Mouse (Mus musculus) forebrain, postnatal 0 days (tissue): ENCODE data around the gene Sit1. TPM values are rescaled to one million over a fixed set of nuclear protein-coding genes. Genes with fewer than 3 reads are reported as not detected.

Source experiments
- ATAC-seq: fragments of 200-750 bp; cut with Nextera tagmentation; 2 replicates; pipeline ENCODE4 v1.8.0; 2017; ENCODE audit warnings: mild to moderate bottlenecking, moderate library complexity
- DNase-seq: peaks from one replicate; pipeline ENCODE4 v3.0.0-alpha.2; 2015
- H3K27ac ChIP-seq: fragments of 300-500 bp; sonication (generic); 2 replicates; pipeline ENCODE4 v1.5.1; 2014; ENCODE audit warnings: low read depth, mild to moderate bottlenecking, antibody characterized with exemption, low read length, moderate library complexity, mixed read lengths
- H3K27me3 ChIP-seq: fragments of 300-500 bp; sonication (generic); 2 replicates; pipeline ENCODE4 v1.6.1; 2014; ENCODE audit warnings: mild to moderate bottlenecking, low read length, mixed read lengths; ENCODE audit not compliant: insufficient read depth
- H3K36me3 ChIP-seq: fragments of 300-500 bp; sonication (generic); 2 replicates; pipeline ENCODE4 v1.6.1; 2014; ENCODE audit warnings: mild to moderate bottlenecking, moderate library complexity; ENCODE audit not compliant: insufficient read depth
- H3K4me1 ChIP-seq: fragments of 300-500 bp; sonication (generic); 2 replicates; pipeline ENCODE4 v1.6.1; 2014; ENCODE audit warnings: antibody characterized with exemption; ENCODE audit not compliant: insufficient read depth
- H3K4me2 ChIP-seq: fragments of 300-500 bp; sonication (generic); 2 replicates; pipeline ENCODE4 v1.6.1; 2014; ENCODE audit warnings: low read depth, mild to moderate bottlenecking, moderate library complexity
- H3K4me3 ChIP-seq: fragments of 300-500 bp; sonication (generic); 2 replicates; pipeline ENCODE4 v1.5.1; 2014; ENCODE audit warnings: low read depth, low read length, mixed read lengths
- H3K9ac ChIP-seq: fragments of 300-500 bp; sonication (generic); 2 replicates; pipeline ENCODE4 v1.6.1; 2014; ENCODE audit warnings: mild to moderate bottlenecking
- H3K9me3 ChIP-seq: fragments of 300-500 bp; sonication (generic); 2 replicates; pipeline ENCODE4 v1.6.1; 2016; ENCODE audit warnings: low read length
- CTCF ChIP-seq: sonication (generic); IDR thresholded peaks from 2 replicates; pipeline ENCODE4 v1.5.1; 2016; ENCODE audit warnings: antibody characterized with exemption, control low read depth, low read depth
- WGBS: fragments of 180-500 bp; shearing (Covaris S2); extraction: QIAGEN DNeasy Blood & Tissue Kit; methylation state at CpG from one replicate; pipeline ENCODE4 v1.1.7; 2014; 5-methylcytosine and 5-hydroxymethylcytosine counted together
- polyA plus RNA-seq: library from polyadenylated mRNA; unstranded; fragments of >200 nt; fragmentation: Nextera tagmentation; extraction: Ambion mirVana; gene quantifications from 2 replicates; pipeline ENCODE4 v1.2.1, GENCODE M21; 2015
- total RNA-seq: library from RNA; depleted of rRNA; stranded (reverse); fragments of >200 nt; gene quantifications from 2 replicates; pipeline ENCODE4 v1.2.3, GENCODE M21; 2014

The Sit1 gene
- total and polyA plus RNA-seq, 2 experiments from 2014 or later, result not detected

DNA sequence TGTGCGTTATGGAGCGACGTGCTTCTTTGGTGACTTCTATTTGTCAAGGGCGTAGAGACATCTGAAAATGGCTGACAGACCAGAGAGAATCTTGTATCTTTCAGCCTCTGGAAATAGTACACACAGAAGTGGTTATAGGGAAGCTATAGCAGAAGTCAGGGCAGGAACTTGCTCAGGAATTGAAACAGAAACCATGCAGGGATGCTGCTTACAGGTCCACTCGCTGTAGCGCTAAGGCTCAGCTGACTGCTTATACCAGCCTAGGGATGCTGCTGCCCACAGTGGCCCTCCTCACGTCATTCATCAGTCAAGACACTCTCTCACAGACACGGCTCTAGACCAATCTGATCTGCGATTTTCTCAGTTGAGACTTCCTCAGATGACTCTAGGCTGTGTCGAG lies 13.2 kb downstream of the Sit1 start:
- Histone ChIP-seq H3K27me3 (no peaks in the 10 kb centered on the region), H3K9ac (no peak overlapping the region), H3K27ac (no peak overlapping the region), H3K4me3 (no peak overlapping the region), H3K9me3 (no peaks in the 10 kb centered on the region), H3K4me2 (no peak overlapping the region), H3K4me1 (no peaks in the 10 kb centered on the region), H3K36me3 (no peaks in the 10 kb centered on the region)
- 92% methylated on average over 10 of the region's 10 CpGs for WGBS
- ATAC-seq (no peak), DNase-seq (no peak)
- no peak for TF ChIP-seq CTCF

DNA sequence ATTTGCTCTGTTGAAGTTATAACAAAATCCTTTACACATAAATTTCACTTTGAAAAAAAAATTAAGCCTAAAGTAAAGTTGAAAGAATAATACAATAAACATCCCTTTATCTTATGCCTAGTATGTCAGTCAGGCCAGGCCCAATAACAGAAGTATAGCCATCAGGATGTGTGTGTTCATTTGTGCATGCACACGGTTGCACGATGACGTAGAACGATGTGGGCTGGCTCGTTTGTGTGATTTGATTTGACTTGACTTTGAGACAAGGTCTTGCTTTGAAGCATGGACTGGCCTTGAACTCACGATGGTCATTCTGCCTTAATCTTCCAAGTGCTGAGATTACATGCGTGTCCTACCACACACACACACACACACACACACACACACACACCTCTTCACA lies 16.7 kb downstream of the Sit1 start:
- 88% methylated on average over 7 of the region's 7 CpGs for WGBS
- Histone ChIP-seq H3K36me3 (no peaks in the 10 kb centered on the region), H3K9ac (no peak overlapping the region), H3K27ac (no peak overlapping the region), H3K4me1 (no peaks in the 10 kb centered on the region), H3K4me3 (no peak overlapping the region), H3K9me3 (no peaks in the 10 kb centered on the region), H3K4me2 (no peak overlapping the region), H3K27me3 (no peaks in the 10 kb centered on the region)
- no peak for DNase-seq
- TF ChIP-seq CTCF, result no peak
- no peak for ATAC-seq

DNA sequence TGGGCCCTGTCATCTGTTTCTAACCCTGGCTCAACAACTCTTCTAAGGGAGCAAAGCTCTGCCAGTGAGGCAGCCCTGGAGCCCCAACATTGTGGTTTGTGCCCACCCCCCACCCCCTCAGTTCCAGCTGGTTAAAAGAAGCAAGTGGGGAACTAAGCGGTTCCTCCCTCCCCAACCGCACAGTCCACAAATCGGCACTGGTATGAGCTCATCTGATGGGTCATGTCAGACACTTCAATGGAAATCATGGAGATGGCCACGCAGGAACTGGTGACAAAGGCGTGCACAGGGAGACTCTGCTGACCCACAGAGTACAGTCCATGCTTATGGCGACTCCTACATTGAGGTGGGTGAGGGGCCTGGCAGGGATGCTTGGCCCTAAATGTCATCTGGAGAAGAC lies 17.6 kb downstream of the Sit1 start:
- H3K9me3 ChIP-seq, result no peaks in the 10 kb centered on the region
- H3K9ac ChIP-seq, result no peak overlapping the region
- WGBS, result 86% methylated on average over 6 of the region's 6 CpGs
- TF ChIP-seq CTCF, result no peak
- DNase-seq (no peak), ATAC-seq (no peak)
- no peak overlapping the region for H3K4me3 ChIP-seq
- no peaks in the 10 kb centered on the region for H3K4me1 ChIP-seq
- no peak overlapping the region for H3K4me2 ChIP-seq
- no peaks in the 10 kb centered on the region for H3K27me3 ChIP-seq
- no peaks in the 10 kb centered on the region for H3K36me3 ChIP-seq
- no peak overlapping the region for H3K27ac ChIP-seq

DNA sequence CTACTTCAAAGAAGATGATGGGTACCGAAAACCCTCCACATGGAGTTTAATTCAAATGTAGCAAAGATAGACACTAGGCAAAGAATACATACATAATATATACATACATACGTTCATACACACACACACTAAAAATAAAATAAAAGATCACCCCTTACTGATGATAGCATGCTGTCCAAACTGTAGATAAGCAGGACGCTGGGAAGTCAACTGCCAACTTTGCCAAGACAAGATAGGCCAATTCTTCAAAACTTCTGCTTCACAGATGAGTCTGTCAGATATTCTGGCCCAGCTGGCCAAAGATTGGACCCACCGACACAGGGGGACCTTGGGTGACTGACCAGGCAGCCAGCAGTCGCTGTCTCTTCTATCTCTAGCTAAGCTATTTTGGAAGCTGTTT lies 20.4 kb downstream of the Sit1 start:
- Histone ChIP-seq H3K4me2 (no peak overlapping the region), H3K4me1 (no peaks in the 10 kb centered on the region), H3K36me3 (no peaks in the 10 kb centered on the region), H3K4me3 (no peak overlapping the region), H3K9me3 (no peaks in the 10 kb centered on the region), H3K27ac (no peak overlapping the region), H3K9ac (no peak overlapping the region), H3K27me3 (no peaks in the 10 kb centered on the region)
- no peak for DNase-seq
- no peak for ATAC-seq
- TF ChIP-seq CTCF, result no peak
- WGBS, result 95% methylated on average over 5 of the region's 5 CpGs

DNA sequence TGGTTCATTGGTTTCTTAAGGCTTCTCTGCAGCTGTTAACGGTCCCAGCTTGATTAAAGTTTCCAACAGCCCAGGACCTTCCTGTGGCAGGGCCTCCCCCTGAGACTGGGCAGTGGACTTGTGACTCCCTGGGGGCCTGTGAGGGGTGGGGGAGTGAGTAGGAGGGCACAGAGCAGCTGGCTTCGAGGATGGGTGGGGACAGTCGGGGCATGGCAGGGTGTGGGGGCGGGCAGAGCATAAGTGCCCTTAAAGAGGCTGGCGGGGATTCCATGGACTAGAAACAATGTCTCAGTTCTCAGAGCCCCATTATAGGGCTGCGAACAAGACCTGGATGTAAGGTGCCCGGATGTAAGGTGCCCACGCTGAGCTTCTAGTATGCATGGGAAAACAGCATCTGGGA lies 26.4 kb downstream of the Sit1 start:
- H3K36me3 ChIP-seq, result no peaks in the 10 kb centered on the region
- no peaks in the 10 kb centered on the region for H3K9me3 ChIP-seq
- H3K27me3 ChIP-seq, result peaks cover 9% of the 10 kb centered on the region
- no peak overlapping the region for H3K9ac ChIP-seq
- no peak overlapping the region for H3K4me3 ChIP-seq
- no peaks in the 10 kb centered on the region for H3K4me1 ChIP-seq
- H3K27ac ChIP-seq, result no peak overlapping the region
- no peak overlapping the region for H3K4me2 ChIP-seq
- TF ChIP-seq CTCF, result no peak
- 34% methylated on average over 8 of the region's 8 CpGs for WGBS
- DNase-seq (no peak), ATAC-seq (no peak)

DNA sequence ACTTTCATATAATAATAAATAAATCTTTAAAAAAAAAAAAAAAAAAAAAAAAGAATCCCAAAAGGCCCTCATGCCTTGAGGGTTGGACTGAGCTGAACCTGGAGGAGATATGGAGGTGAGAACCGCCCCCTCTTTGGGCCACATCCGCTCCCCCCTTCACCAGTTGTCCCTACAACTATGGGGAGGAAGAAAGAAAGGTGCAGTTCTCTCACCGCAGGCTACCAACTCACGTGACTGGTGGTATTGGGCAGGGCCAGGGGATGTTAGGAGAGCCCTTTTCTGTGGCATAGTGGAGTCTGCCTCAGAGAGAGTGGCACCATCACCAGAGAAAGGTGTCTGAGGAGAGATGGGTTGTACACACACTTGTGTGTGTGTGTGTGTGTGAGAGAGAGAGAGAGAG lies 27.1 kb downstream of the Sit1 start:
- H3K9ac ChIP-seq, result no peak overlapping the region

DNA sequence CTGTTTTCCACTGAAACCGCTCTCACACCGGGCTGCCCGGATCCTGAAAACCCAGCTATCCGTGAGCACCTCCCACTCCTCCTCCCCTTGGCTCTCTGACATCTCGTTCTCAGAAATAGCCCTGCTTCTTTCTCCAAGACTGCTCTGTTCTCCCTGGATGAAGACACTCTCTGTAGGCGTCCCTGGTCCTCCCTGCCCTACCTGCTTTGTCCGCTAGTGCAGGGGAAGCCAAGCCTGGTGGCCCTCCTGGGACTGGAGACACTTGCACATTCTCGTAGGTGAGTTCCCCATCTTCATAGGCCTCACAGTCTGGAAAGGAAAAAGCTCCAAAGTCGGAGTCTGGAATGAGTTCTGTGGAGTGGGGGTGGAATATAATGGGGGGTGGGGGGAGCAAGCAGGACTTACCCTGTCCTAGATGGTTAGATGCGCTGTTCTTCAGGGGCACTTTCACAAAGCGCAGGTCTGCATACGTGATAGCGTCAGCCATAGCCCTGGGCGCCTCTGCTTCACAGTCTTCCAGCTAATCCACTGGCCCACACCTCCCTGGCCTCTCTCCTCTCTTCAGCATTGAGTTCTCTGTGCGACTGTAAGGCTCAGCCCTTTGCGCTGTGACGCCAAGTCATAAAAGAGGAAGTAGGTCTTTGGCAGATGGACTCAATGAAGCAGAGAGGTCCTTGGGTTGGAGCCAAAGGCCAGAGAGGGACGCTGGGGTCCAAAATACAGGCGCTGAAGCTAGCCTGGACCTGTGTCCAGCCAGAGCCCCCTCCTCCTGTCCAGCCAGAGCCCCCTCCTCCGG lies 29.3 kb downstream of the Sit1 start, which contains the start of gene Cd72:
Cd72 (minus strand) TSS at position 588 of the 796 bp plus-strand sequence.
- TF ChIP-seq CTCF, result no peak
- DNase-seq (no peak), ATAC-seq (no peak)
- Histone ChIP-seq H3K9me3 (no peaks in the 10 kb centered on the region), H3K9ac (no peak within 1 kb of the TSS), H3K4me2 (peak within 1 kb of the TSS; percentile 35), H3K4me1 (no peaks in the 10 kb centered on the region), H3K4me3 (peak within 1 kb of the TSS; percentile 2; the same call in 1 of the 2 replicates), H3K27ac (no peak within 1 kb of the TSS), H3K36me3 (no peaks in the 10 kb centered on the region), H3K27me3 (peaks cover 9% of the 10 kb centered on the region)
- WGBS, result 35% methylated on average over 20 of the region's 20 CpGs

More for the DNA sequence above, 27.1 kb downstream of the Sit1 start:
- 32% methylated on average over 4 of the region's 4 CpGs for WGBS
- no peaks in the 10 kb centered on the region for H3K4me1 ChIP-seq
- no peaks in the 10 kb centered on the region for H3K9me3 ChIP-seq
- no peak overlapping the region for H3K4me3 ChIP-seq
- H3K4me2 ChIP-seq, result no peak overlapping the region
- no peak overlapping the region for H3K27ac ChIP-seq
- H3K27me3 ChIP-seq, result peaks cover 9% of the 10 kb centered on the region
- DNase-seq (no peak), ATAC-seq (no peak)
- TF ChIP-seq CTCF, result no peak
- H3K36me3 ChIP-seq, result no peaks in the 10 kb centered on the region
